Mouse (Mus musculus): ENCODE measurements around the gene Spert. TPM values are rescaled to one million over a fixed set of nuclear protein-coding genes. Genes with fewer than 3 reads are reported as not detected.

The Spert gene
- polyA plus RNA-seq (2015; fragmentation: Nextera tagmentation; extraction: Ambion mirVana): not detected in 2 replicates

GRCm38 (mm10) chr14:75592978-75593377 is at the start of gene Spert:
Spert (minus strand) TSS chr14:75593116.

GRCm38 (mm10) chr14:75642080-75642479 is 49.2 kb upstream of the Spert start, which contains the start of gene Erich6b:
Erich6b (plus strand) TSS chr14:75642259.

Other genes with a start within 250 kb of the Spert start
- not detected in 2 replicates for gene Siah3, start 137.1 kb downstream of the Spert start, polyA plus RNA-seq (2015; fragmentation: Nextera tagmentation; extraction: Ambion mirVana)
- gene Erich6b, start 49.1 kb upstream of the Spert start, polyA plus RNA-seq (2015; fragmentation: Nextera tagmentation; extraction: Ambion mirVana): not detected in 2 replicates
- 10.3 and 10.4 TPM in 2 replicates for gene Cog3, start 161.4 kb upstream of the Spert start, polyA plus RNA-seq (2015; fragmentation: Nextera tagmentation; extraction: Ambion mirVana)
- 2.4 and 2.6 TPM in 2 replicates for gene Slc25a30, start 193.9 kb upstream of the Spert start, polyA plus RNA-seq (2015; fragmentation: Nextera tagmentation; extraction: Ambion mirVana)